Mouse (Mus musculus) liver, embryonic 16.5 days (tissue): ENCODE measurements around the gene Mmp9. TPM values are rescaled to one million over a fixed set of nuclear protein-coding genes. Genes with fewer than 3 reads are reported as not detected.

Experiments
- ATAC-seq: fragments of 200-750 bp; cut with Nextera tagmentation; 2 replicates; pipeline ENCODE4 v1.8.0; 2017; ENCODE audit warnings: low read depth, mild to moderate bottlenecking, moderate number of reproducible peaks, moderate library complexity
- H3K27ac ChIP-seq: fragments of 300-500 bp; sonication (generic); 2 replicates; pipeline ENCODE4 v1.5.1; 2014; ENCODE audit warnings: mild to moderate bottlenecking, low read length
- H3K27me3 ChIP-seq: fragments of 300-500 bp; sonication (generic); 2 replicates; pipeline ENCODE4 v1.6.1; 2014; ENCODE audit warnings: low read depth, low read length, mixed read lengths; ENCODE audit not compliant: control insufficient read depth, insufficient read depth
- H3K36me3 ChIP-seq: fragments of 300-500 bp; sonication (generic); 2 replicates; pipeline ENCODE4 v1.6.1; 2014; ENCODE audit warnings: mild to moderate bottlenecking; ENCODE audit not compliant: control insufficient read depth, insufficient read depth
- H3K4me1 ChIP-seq: fragments of 300-500 bp; sonication (generic); 2 replicates; pipeline ENCODE4 v1.6.1; 2014; ENCODE audit warnings: low read depth, low read length, mixed read lengths; ENCODE audit not compliant: control insufficient read depth
- H3K4me2 ChIP-seq: fragments of 300-500 bp; sonication (generic); 2 replicates; pipeline ENCODE4 v1.6.1; 2014; ENCODE audit warnings: low read depth, low read length, mixed read lengths
- H3K4me3 ChIP-seq: fragments of 300-500 bp; sonication (generic); 2 replicates; pipeline ENCODE4 v1.5.1; 2014; ENCODE audit warnings: low read depth, mild to moderate bottlenecking, low read length
- H3K9ac ChIP-seq: fragments of 300-500 bp; sonication (generic); 2 replicates; pipeline ENCODE4 v1.6.1; 2014; ENCODE audit warnings: low read depth, low read length
- H3K9me3 ChIP-seq: fragments of 300-500 bp; sonication (generic); replicated peaks from 2 replicates; pipeline ENCODE4 v1.6.1; 2016; ENCODE audit warnings: low read length; ENCODE audit not compliant: control insufficient read depth
- WGBS: fragments of 180-500 bp; shearing (Covaris S2); extraction: QIAGEN DNeasy Blood & Tissue Kit; methylation state at CpG from one replicate; pipeline ENCODE4 v1.1.7; 2014; ENCODE audit not compliant: insufficient replicate concordance; 5-methylcytosine and 5-hydroxymethylcytosine counted together
- polyA plus RNA-seq: library from polyadenylated mRNA; unstranded; fragments of >200 nt; fragmentation: Nextera tagmentation; extraction: Ambion mirVana; gene quantifications from 2 replicates; pipeline ENCODE4 v1.2.1, GENCODE M21; 2015

Mmp9 gene
- 8.9 and 13.0 TPM in 2 replicates for polyA plus RNA-seq

DNA sequence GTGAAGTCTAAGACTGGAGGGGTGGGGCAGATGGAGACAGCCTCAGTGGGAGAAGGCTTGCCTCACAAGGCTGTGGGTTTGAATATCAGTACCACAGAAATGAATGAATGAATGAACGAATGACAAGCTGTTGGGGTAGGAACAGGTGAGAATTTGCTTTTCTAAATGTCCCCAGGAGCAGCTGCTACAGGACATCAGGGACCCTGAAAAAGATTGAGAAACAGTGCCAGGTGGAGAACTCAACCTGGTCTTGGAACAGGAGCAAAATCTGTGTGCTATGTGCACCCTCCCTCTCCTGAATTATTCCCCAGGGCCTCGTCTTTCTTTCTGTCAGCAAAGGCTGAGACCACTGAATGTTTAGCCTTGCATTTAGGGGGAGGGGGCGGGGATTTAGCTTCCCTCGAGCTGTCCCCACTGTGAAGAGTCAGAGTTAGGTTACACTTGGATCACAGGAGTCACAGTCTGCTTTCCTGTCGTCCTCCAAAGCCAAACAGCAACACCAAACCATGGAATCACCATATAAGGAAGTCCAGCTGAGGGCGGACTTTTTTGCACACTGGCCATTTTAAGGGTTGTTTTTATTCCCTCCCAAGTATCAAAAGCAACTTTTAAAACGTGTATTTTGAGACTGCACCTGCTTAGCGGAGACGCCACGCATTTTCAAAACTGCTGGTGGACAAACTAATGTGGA, at the start of gene Mmp9:
Mmp9 (plus strand) TSS at position 641 of the 691 bp plus-strand sequence.
- no peaks in the 10 kb centered on the region; the same call in 1 of the 2 replicates for H3K4me1 ChIP-seq
- H3K36me3 ChIP-seq, result no peaks in the 10 kb centered on the region
- H3K9me3 ChIP-seq, result no peaks in the 10 kb centered on the region
- WGBS, result 19% methylated on average over 10 of the region's 10 CpGs
- no peak within 1 kb of the TSS for H3K4me2 ChIP-seq
- peaks cover 50% of the 10 kb centered on the region for H3K27me3 ChIP-seq
- no peak within 1 kb of the TSS for H3K27ac ChIP-seq
- H3K4me3 ChIP-seq, result no peak within 1 kb of the TSS
- no peak within 1 kb of the TSS for H3K9ac ChIP-seq
- ATAC-seq, result no peak

DNA sequence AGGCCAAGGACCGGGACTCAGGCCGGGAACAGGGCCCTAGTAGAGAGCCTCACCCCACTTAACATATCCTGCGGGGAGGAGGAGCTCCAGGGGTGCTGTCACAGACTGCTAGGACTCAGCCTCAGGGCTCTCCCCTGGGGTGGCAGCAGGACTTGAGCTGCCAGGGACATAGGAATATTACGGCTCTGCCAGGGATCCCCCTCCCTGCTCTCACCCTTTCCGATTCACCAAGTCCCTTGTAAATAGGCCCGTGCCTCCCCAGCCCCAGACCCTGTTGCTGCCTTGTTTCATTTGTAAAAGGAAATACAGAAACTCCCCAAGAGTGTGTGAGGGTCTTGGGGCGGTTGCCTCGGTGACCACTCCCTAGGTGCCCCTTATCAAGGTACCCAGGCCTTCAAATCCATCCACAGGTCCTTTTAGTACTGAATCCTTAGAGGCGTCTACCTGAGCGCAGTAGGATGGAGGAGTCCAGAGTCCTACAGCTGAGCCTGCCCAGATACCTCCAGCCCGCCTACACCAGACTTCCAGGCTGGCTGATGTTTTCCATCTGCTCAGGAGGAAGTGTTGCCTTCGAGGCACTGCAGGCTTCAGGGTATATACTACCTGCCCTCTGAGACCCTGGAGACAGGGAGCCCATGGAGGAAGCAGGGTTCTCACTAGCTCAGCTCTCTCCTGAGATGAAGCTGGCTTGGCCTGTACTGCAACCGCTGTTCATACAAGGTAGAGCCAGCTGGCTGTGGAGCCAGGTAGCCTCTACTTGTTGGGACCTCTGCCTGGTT, 49.3 kb upstream of the Mmp9 start:
- Histone ChIP-seq H3K9me3 (no peaks in the 10 kb centered on the region), H3K36me3 (peaks cover 96% of the 10 kb centered on the region), H3K4me2 (no peak overlapping the region), H3K9ac (no peak overlapping the region), H3K4me1 (no peaks in the 10 kb centered on the region), H3K27ac (no peak overlapping the region), H3K4me3 (no peak overlapping the region), H3K27me3 (no peaks in the 10 kb centered on the region)
- ATAC-seq, result no peak
- 79% methylated on average over 13 of the region's 13 CpGs for WGBS

- peaks cover 92% of the 10 kb centered on the region for H3K36me3 ChIP-seq
- no peak for ATAC-seq
- 85% methylated on average over 15 of the region's 15 CpGs for WGBS
Measured at GRCm38 (mm10) chr2:164891908-164892695, 48.5 kb upstream of the Mmp9 start.

DNA sequence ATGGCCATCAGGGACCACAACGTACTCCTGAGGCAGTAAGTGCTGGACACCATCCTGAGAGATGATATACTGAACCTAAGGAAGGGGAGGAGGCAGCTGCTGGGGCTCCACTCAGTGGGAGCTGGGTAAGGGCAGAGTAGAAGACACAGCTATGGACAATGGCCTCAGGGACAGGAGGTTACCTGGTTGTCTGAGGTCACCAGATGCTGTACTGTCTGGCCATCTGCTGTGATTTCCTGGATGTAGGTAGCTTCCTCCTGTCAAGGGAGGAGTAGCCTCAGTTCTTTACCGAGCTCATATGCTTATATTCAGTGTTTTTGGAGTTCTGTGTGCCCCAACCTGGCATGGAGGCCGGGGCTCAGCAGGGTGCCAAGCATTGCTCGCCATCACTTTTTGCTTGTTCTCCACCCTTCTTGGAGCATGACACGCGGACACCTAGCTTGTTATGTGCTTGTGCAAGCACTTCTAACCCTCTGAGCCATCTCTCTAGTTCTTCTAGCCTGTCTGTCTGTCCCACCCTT, 47.8 kb upstream of the Mmp9 start:
- no peak overlapping the region for H3K27ac ChIP-seq
- no peak overlapping the region for H3K9ac ChIP-seq
- no peak overlapping the region for H3K4me2 ChIP-seq
- H3K4me1 ChIP-seq, result no peaks in the 10 kb centered on the region
- ATAC-seq, result no peak
- peaks cover 90% of the 10 kb centered on the region for H3K36me3 ChIP-seq
- no peaks in the 10 kb centered on the region for H3K27me3 ChIP-seq
- H3K4me3 ChIP-seq, result no peak overlapping the region
- 86% methylated on average over 6 of the region's 6 CpGs for WGBS
- no peaks in the 10 kb centered on the region for H3K9me3 ChIP-seq

More at GRCm38 (mm10) chr2:164891908-164892695, 48.5 kb upstream of the Mmp9 start:
- no peak overlapping the region for H3K4me3 ChIP-seq
- no peaks in the 10 kb centered on the region for H3K27me3 ChIP-seq
- H3K4me2 ChIP-seq, result no peak overlapping the region
- H3K4me1 ChIP-seq, result no peaks in the 10 kb centered on the region
- H3K9me3 ChIP-seq, result no peaks in the 10 kb centered on the region
- H3K27ac ChIP-seq, result no peak overlapping the region
- no peak overlapping the region for H3K9ac ChIP-seq

GRCm38 (mm10) chr2:164894048-164894447, 46.5 kb upstream of the Mmp9 start:
- 78% methylated on average over 5 of the region's 5 CpGs for WGBS
- Histone ChIP-seq H3K27ac (no peak overlapping the region), H3K9ac (no peak overlapping the region), H3K36me3 (peaks cover 90% of the 10 kb centered on the region), H3K27me3 (no peaks in the 10 kb centered on the region), H3K4me2 (no peak overlapping the region), H3K4me3 (no peak overlapping the region), H3K4me1 (no peaks in the 10 kb centered on the region), H3K9me3 (no peaks in the 10 kb centered on the region)
- no peak for ATAC-seq

GRCm38 (mm10) chr2:164894644-164895043, 45.9 kb upstream of the Mmp9 start:
- no peak for ATAC-seq
- WGBS, result 55% methylated on average over 1 of the region's 1 CpGs
- no peaks in the 10 kb centered on the region for H3K27me3 ChIP-seq
- H3K36me3 ChIP-seq, result peaks cover 90% of the 10 kb centered on the region
- H3K9ac ChIP-seq, result no peak overlapping the region
- no peak overlapping the region for H3K27ac ChIP-seq
- no peak overlapping the region for H3K4me3 ChIP-seq
- H3K9me3 ChIP-seq, result no peaks in the 10 kb centered on the region
- H3K4me2 ChIP-seq, result no peak overlapping the region
- no peaks in the 10 kb centered on the region for H3K4me1 ChIP-seq

GRCm38 (mm10) chr2:164895885-164896284, 44.7 kb upstream of the Mmp9 start:
- ATAC-seq, result no peak
- H3K4me1 ChIP-seq, result no peaks in the 10 kb centered on the region
- no peaks in the 10 kb centered on the region for H3K9me3 ChIP-seq
- no peak overlapping the region for H3K4me3 ChIP-seq
- no peak overlapping the region for H3K4me2 ChIP-seq
- peaks cover 92% of the 10 kb centered on the region for H3K36me3 ChIP-seq
- 86% methylated on average over 6 of the region's 6 CpGs for WGBS
- H3K27me3 ChIP-seq, result no peaks in the 10 kb centered on the region
- H3K9ac ChIP-seq, result no peak overlapping the region
- H3K27ac ChIP-seq, result no peak overlapping the region

DNA sequence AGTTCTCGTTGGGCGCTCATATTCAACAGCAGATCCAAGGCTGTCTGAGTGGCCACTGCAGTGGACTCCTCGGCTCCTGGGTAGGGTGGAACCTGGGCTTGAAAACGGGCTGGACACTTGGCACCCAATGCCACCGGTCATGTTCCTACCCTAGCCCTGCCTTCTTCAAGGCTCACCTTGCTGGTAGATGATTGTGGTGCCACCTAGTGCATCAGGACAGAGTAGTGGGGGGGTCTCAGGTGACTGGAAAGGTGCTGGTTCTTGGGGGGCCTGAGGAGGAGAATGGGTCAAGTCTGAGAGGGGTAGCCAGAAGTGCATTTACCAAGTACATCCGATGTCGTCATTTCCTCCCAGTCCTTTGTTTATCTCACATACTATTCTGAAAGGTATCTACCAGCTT, 42.6 kb upstream of the Mmp9 start:
- no peak overlapping the region for H3K4me3 ChIP-seq
- H3K4me2 ChIP-seq, result no peak overlapping the region
- 85% methylated on average over 7 of the region's 7 CpGs for WGBS
- no peak overlapping the region for H3K9ac ChIP-seq
- ATAC-seq, result no peak
- H3K27me3 ChIP-seq, result no peaks in the 10 kb centered on the region
- H3K4me1 ChIP-seq, result no peaks in the 10 kb centered on the region
- no peaks in the 10 kb centered on the region for H3K9me3 ChIP-seq
- H3K36me3 ChIP-seq, result peaks cover 90% of the 10 kb centered on the region
- no peak overlapping the region for H3K27ac ChIP-seq
